Mouse (Mus musculus): ENCODE results near the gene Gm21865.
"Not testable (repeated sequence)": the region's sequence is repeated elsewhere in the genome, so short reads cannot be mapped to it uniquely, and the experiment has no call there.

The Gm21865 gene

DNA sequence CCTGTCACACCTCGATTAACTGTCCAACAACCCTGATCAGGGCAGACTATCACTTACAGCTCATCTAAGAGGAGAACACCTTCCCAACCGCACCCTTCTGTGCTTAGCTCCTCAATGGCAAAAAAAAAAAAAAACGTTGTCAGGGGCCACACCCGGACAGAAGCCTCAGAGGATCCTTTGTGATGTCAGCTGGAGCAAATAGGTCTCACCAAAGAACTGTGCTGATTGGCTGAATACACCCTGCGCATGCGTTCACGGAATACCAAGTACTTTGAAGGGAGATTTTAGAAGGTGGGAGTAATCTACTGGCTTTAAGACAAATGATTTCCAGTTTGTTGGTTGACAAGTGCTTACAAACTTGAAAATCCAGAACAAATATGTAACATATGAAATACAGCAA, at the start of gene Gm21865:
Gene Gm21865, minus strand, starts transcription at position 101 of the 400 bp plus-strand sequence.
- DNase-seq (ENCODE audit: low read depth, low spot score), result not testable (repeated sequence)

All from retina, postnatal 7 days (tissue).